Mouse (Mus musculus): ENCODE measurements around the gene Enkd1.

GRCm38 (mm10) chr8:105708675-105709074, 665 bp upstream of the Enkd1 start:
- TF ChIP-seq CTCF (IDR thresholded peaks at IDR 0.05; ENCODE audit: extremely low read depth, insufficient read length, insufficient replicate concordance, low read depth, low read length) (no peak), POLR2A (IDR thresholded peaks at IDR 0.05; ENCODE audit: low read depth, low read length) (no peak)

Data from small intestine, adult 2 months (tissue).